Mouse (Mus musculus) urinary bladder, postnatal 25 days (tissue): ENCODE data around the gene Gm45808.
"Not testable (repeated sequence)": the region's sequence is repeated elsewhere in the genome, so short reads cannot be mapped to it uniquely, and the experiment has no call there.

ENCODE experiments used
- DNase-seq: peaks from one replicate; pipeline ENCODE4 v3.0.0; 2022; ENCODE audit warnings: low spot score

The Gm45808 gene

DNA sequence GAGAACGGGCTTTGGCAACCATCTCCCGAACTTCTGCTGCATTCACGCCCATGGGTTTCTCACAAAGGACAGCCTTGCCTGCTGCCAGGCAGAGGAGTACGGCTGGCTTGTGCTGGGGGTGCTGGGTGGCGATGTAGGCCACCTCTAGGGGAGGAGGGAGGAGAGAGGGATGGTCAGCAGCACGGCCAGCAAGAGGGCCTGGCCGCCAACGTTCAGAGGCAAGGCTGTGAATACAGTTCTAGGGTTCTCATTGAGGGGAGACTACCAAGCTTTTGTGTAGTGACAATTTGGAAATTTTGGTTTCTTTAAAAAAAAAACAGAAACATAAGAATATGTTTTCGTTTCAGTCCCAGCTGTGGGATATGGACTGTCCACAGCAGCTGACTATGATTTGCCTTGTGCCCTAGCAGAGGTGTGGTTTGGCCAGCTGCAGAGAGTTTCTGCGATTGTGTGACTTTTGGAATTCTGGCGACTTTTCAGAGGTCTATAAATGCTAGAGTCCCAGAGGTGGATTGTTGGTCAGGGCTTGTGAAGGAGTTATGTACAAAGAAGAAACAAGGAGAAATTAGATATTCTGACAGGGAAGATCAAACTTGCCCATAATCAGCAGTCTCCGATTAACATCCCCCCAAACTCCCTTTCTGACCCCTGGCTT, at the start of gene Gm45808:
Gm45808 (minus strand) TSS at position 51 of the 655 bp plus-strand sequence.
- DNase-seq: no peak

DNA sequence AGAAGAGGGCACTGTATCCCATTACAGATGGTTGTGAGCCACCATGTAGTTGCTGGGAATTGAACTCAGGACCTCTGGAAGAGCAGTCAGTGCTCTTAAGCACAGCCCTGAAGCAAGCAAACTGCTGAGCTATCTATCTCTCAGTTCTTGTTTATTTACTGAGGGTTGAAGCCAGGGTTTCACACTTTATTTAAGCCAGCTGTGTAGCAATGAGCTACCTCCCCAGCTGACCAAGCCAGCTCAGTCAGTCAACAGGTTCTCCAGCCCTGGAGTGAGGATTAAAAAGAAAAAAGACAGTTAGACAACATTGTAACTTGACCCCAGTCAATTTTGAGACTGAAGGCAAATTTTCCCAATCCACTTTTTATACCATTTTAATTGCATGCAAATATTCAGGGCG, 49.1 kb upstream of the Gm45808 start:
- DNase-seq: no peak

DNA sequence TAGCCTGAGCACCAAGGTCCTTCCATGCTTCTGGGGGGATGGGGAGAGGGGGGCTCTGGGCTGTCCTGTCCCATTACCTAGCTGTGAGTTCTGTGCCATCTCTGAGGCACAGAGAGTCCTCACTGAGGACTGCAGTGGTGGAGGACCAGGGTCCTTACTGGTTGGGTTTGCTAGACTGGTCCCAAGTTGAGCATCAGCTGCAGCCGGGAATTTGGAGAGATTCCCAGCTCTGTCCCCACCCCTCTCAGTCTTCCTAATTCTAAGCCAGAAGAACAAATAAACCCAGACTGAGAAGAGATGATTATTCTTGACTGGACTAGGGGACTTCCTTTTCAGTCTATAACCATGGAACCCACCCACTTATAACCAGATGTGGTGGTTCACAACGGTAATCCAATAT, 44.0 kb upstream of the Gm45808 start:
- no peak for DNase-seq

DNA sequence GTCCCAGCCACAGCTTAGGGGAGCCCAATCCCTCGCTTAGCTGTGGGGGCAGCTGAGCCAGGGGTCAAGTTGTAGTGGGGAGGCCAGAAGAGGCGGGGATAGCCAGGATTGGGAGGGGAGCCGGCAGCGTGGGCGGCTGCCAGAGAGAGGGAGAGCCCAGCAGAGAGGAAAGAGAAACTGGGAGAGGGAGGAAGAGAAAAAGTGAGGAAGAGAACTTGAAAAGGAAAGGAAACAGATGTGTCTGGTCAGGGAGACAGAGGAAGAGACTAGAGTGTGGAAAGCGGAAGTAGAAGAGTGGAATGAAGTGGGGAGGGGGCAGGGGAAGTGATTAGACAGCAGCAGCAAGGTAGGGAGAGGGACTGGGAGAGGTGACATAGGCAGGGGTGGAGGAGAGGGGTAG, 42.9 kb upstream of the Gm45808 start:
- DNase-seq: no peak

DNA sequence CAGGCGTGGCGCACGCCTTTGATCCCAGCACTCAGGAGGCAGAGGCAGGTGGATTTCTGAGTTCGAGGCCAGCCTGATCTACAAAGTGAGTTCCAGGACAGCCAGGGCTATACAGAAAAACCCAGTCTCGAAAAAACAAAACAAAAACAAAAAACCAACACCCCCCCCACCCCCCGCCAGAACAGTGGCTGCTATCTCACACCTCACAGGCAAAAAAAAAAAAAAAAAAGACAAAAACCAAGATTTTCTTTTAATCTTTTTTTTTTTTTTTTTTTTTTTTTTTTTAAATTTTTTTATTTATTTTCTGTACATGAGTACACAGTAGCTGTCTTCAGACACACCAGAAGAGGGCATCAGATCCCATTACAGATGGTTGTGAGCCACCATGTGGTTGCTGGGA, 40.6 kb upstream of the Gm45808 start:
- DNase-seq: not testable (repeated sequence)

DNA sequence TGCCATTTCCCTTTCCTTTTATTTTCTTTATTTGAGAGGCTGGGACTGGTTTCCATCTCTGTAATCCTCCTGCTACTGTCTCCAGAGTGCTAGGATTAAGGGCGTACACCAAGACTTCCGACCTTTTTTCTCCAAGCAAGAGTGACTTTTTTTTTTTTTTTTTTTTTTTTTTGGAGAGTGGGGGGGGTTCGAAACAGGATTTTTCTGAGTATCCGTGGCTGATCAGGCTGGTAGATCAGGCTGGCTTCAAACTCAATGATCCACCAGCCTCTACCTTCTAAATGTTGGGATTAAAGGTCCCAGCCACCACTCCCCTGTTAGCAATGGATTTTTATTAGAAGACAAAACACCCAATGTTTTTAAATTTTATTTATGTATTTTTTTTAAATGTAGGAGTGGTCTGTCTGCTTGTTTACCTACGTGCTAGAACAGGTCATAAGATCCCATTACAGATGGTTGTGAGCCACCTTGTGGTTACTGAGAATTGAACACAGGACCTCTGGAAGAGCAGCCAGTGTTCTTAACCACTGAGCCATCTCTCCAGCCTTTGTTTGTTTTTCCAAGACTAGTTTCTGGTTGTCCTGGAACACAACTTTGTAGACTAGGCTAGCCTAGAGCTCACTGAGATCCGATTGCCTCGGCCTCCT, 40.0 kb upstream of the Gm45808 start:
- no peak for DNase-seq

DNA sequence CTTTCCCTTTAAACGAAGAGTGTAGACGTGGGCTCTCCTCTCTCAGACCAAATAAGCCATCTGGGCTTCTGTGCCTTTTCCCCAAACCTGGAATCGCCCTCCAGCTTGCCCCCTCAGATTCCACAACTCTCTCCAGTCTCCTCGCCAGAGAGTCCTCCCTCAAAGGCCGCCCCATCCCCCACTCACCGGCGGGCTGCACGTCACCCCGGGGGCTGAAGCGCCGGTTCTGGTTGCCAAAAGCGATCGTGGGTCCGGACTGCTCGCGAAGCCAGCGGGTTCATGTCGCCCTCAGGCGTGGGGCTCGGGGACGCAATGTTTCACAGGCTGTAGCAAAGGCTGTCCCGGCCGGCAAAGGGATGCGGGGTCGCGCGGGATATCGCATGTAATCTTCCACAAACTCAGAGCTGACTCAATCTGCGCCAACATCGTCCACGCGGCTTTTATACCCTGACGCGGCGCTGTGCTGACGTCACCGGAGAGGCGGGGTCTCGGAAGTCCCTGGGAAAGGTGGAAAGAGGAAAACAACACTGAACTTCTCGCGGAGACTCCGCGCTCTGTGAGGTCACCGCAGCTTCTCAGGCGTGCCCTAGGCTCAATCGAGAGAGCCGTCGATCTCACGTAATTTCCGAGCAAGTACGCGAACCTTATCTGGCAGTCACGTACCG, 39.3 kb upstream of the Gm45808 start, which contains the start of the genes Ppp1r15a and Plekha4:
Ppp1r15a (minus strand) TSS at position 460 of the 665 bp plus-strand sequence.
Plekha4 (plus strand) TSS at position 522 of the 665 bp plus-strand sequence.
- peak; percentile 98 for DNase-seq

DNA sequence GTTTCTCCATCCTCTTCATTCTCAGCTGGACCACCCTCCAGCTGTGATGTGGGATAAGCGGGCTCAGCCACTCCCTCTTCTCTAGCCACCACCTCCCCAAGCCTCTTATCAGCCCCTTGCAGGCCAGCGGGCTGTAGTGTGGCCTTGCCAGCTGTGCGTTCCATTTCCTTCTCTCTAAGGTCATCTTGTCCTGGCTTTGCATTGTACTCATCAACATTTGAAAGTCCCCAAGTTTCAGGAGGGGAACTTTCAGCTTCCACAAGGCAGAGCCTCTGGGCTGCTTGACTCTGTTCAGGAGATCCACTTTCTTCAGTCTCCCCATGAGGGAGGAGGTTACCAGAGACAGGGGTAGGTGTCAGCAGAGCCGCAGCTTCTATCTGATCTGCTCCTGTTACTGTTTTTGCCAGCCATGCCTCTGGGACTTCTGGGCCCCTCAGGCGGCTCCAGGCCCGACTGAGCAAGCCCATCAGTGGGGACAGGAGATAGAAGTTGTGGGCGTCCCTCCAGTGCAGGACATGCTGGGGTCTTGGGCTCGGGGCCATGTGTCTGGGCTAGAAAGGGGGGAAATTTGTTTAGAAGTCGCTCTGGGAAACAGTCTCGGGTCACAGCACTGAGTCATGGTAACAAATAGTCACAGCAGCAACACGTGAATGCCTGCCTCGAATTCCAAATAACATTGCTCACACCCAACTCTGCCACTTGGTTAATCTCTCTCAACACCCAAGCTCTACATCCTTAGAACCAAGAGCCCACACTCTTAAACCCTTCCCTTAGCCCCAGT, 38.4 kb upstream of the Gm45808 start:
- DNase-seq: no peak

DNA sequence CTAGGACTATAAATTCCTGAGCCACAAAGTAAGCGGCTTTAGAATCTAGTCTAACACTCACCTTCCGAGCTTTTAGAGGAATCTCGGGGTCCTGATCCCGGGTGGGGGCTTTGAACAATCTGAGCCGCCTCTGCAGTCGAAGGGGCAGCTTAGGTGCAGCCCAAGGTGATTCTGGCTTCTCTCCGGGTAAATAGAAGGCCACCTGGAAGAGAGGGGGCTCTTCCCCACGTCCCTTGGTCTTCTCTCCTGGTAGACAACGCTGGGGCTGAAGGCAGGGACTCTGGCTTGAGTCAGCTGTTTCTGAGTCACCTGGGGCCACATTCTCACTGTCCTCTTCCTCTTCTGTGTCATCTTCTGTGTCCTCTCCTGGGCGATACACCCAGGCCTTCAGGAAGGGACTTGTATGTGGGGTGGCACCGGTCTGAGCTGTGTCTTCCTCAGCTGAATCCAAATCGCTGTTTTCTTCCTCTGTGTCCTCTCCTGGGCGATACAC, 37.1 kb upstream of the Gm45808 start:
- no peak for DNase-seq

DNA sequence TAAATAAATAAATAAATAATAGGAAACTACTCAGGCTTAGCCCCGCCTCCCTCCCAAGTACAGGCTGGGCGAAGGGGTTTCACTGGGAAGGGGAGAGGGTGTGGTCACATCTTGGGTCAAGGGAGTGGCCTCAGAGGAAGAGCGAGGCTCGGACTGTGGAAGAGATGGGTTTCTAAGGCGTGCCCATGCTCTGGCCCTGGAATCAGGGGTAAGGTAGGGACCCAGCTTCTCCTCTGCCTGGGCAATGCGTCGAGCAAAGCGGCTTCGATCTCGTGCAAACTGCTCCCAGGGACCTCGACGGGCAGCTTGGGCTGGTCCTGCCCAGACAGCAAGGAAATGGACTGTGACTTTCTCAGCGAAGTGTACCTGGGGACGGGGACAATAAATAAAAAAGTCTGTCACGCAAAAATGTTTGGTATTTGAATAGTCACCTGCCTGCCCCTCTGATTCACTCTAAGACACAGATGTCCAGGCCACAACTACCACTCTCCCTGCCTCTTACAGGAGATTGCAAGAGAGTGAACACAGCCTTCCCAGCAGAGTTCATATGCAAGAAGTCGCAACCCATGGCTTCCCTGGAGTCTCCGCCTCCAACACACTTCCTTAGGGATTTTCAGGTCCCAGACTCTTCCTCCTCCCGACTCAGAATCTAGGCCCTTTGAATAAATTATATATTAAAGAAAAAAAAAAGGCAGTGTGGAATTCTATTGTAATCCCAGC, 36.5 kb upstream of the Gm45808 start:
- DNase-seq: no peak

DNA sequence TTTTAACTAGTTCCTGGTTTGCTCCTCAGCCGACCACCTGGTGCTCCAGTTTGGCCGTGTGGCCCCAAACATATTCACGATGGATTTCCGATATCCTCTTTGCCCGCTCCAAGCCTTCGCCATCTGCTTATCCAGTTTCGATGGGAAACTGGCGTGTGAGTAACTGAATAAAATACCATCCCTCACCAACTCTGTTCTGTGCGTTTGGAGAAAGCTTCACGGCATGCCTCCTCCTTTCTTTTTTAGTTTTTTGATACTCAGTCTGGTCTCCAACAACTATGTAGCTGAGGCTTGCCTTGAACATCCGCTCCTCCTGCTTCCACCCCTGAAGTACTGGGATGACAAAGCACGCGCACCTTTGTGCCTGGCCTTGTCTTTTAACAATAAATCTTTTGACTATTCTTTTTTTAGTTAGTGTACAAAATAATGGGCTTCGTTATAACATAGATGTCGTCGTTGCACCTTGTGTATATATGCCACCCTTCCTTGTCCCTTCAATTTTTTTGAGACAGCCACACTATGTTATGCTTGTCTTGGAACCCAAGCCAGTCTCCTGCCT, 35.7 kb upstream of the Gm45808 start:
- DNase-seq: no peak

DNA sequence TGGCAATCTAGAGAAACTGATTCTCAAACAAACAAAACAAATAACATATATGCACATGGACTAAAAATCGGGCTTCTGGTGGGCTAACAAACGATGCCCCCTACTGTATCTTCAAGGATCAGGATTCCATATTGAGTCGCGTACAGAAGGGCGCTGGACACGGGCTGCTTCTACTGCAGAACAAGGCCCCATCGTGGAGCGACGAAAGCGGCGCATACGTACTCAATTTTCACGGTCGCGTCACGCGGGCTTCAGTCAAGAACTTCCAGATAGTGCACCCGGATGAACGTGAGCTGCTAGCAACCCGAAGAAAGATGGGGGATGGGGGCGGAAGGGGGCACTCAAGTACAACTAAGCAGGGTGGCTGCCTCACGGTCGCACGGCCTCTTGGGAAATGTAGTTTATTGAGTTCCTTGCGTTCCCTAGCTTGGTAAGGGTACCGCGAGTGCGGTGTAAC, 35.1 kb upstream of the Gm45808 start:
- DNase-seq: peak; percentile 74

DNA sequence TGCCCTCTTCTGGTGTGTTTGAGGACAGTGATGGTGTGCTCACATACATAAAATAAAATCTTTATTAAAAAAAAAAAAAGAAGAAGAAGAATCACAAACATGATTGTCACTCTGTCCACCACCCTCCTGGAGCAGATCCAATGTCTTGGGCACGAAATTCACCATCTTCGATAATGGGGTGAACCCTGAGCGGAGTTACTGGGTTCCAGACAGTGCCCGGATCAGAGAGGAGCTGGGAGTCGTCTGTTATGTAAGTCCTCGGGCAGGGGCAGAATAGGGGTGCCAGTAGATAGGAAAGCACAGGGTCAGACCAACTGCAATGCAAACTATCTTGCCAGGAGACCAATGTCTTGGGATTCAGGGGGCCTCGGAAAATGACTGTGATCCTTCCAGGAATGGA, 34.0 kb upstream of the Gm45808 start:
- DNase-seq: no peak

DNA sequence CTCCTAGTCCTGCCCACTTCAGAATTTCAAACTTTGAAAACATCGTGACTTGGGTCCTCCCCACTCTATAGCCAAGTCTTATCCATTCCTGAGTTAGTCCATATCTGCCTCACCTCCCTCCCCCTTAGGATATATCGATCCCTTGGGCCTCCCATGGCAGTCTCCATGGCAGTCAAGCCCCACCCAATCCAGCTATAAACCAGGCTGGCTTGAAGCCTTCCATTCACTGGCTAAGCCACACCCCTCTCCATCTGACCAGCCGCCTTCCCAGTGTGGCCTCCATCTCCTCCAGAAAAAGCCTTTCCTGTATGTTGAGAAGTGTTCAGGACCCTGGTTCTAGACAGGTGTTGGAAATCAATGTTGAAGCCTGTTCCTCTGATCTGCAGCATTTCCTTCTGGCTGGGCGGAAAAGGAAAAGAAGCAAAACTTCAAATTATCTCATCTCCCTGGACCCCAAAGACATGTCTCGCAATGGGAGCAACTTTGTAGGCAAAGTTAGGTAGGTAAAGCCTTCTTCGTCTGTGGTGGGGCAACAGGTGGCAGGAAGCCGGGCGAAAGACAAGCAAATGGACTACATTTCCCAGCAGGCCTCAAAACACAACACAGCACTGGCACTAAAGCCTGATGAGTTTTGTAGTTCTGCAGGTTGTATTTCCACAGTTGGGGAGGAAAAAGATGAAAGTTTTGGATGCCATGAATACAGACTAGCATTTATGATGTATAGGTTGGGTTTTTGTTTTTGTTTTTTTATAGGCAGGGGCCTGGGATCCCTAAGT, 32.9 kb upstream of the Gm45808 start:
- DNase-seq: no peak

DNA sequence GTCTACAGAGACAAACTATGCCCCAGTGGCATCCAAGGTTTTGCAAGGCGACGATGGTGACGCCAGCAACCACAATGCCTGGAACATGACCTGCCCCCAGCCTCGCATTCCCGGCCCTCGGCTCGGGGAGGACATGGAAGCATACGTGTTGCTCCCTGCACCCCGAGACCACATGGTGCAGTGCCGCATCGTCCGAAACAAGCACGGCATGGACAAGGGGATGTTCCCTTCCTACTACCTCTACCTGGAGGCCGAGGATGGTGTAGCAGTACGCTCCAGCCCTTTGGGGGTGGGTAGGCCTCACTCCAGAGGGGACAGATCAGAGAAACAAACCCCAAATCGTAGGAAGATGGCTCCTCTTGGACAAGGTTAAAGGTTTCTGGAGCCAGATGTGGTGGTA, 32.0 kb upstream of the Gm45808 start:
- DNase-seq: no peak

DNA sequence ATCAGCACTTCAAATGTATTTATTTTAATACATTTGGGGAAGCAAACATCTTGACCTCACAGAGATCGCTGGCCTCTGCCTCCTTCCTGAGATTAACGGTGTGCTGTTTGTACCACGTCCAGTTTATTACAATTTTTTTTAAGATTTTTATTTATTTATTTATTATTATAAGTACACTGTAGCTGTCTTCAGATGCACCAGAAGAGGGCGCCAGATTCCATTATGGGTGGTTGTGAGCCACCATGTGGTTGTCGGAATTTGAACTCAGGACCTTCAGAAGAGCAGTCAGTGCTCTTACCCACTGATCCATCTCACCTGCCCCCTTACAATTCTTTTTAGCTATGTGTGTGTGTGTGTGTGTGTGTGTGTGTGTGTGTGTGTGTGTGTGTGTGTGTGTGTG, 30.2 kb upstream of the Gm45808 start:
- not testable (repeated sequence) for DNase-seq

DNA sequence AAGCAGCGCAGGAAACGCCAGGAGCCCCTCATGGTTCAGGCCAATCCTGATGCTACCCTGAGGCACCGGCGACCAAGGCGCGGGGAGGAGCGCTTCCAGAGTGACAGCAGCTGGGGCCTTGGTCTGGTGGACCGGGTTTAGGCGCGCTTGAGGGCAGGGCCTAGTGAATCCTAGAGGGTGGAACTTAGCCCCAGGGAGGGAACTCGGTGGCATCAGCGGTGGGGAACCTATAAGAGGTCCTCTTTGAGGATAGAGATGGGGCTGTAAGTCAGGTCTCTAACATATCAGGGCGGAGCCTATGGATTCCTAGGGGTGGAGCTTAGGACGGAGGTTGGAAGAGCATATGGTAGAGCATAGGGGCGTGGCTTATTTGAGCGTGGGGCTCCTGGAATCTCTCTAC, 28.8 kb upstream of the Gm45808 start:
- DNase-seq: no peak

DNA sequence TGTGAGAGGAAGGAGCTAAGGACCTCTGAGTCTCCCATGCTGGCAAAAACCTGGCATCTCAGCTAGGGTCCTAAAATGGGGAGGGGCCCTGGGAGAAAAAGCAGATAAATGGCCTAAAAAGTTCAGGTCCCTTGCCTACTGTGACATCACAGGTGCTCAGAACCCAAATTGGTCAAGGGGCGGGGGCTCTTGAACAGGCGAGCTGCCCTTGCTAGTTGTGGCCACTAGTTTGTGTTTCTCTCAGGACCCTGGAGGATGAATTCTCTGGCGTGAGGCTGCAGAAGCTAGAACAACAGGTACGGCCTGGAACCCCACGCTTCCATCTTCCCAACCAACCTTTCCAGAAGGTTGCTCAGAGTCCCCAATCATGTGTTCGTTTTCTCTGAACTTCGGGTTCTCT, 27.8 kb upstream of the Gm45808 start:
- no peak for DNase-seq

DNA sequence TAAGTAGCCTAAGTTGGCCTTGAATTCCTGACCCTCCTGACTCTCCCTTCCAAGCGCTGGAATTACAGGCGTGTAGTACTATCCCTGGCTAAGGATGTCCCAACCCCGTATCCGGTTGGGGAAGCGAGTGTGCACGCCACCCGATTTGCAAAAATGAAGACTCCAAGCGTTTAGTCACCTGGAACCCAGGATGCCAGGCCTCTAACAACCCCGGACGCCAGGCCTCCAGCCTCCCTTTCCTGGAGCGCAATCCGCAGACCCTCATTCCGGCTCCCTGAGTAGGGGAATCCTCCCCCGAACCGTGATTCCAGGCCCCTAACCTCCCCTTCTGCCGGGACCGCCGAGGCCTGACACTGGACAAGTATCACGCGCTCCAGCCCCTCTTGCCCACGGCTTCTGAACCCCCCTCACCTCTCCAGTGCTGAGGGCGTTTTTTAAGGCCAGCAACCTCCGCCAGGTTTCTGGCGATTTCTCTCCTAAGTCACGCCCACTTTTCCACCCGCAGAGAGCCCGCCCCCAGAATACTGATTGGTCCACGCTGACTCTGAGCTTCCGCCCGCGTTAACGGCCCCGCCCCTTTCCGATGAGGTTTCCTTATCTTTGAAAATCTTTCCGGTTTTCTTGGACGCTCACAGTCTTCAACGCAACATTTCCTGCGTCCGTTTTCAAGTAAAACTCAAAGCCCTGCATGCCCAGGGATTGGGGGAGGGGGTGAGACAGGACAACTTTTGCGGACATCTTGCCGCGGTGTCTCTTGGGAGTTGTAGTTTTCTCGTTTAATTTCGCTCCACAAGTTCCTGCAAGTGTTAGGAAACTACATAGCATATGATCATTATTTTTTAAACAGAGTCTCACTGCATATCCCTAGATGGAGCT, 23.5 kb upstream of the Gm45808 start, which contains the start of gene Nucb1:
Nucb1 (minus strand) TSS at position 495 of the 876 bp plus-strand sequence.
- DNase-seq: peak; percentile 81
